Mouse (Mus musculus): Measurements from ENCODE around the gene Gm11020. TPM values are rescaled to one million over a fixed set of nuclear protein-coding genes. Genes with fewer than 3 reads are reported as not detected.

Gene Gm11020
- total RNA-seq, 1 experiment from 2014 or later: not detected

Other genes with a start within 250 kb of the Gm11020 start
- gene Cdh5, start 219.9 kb upstream of the Gm11020 start, total RNA-seq (2017): not detected in 2 replicates
- gene Bean1, start 151.1 kb upstream of the Gm11020 start, total RNA-seq (2017): not detected in 2 replicates
- gene Tk2, start 73.0 kb upstream of the Gm11020 start, total RNA-seq (2017): 22.0 and 23.6 TPM in 2 replicates
- 23.2 and 26.5 TPM in 2 replicates for gene Cklf, start 70.7 kb upstream of the Gm11020 start, total RNA-seq (2017)
- not detected in 2 replicates for gene Cmtm2a, start 28.4 kb upstream of the Gm11020 start, total RNA-seq (2017)
- gene Gm45711, start 11.5 kb upstream of the Gm11020 start, total RNA-seq (2017): not detected in 2 replicates
- not detected in 2 replicates for gene Cmtm1, start 11.4 kb upstream of the Gm11020 start, total RNA-seq (2017)
- not detected in 2 replicates for gene Cmtm2b, start 663 bp downstream of the Gm11020 start, total RNA-seq (2017)
- 12.1 and 12.9 TPM in 2 replicates for gene Cmtm3, start 17.8 kb downstream of the Gm11020 start, total RNA-seq (2017)
- gene Cmtm4, start 74.2 kb downstream of the Gm11020 start, total RNA-seq (2017): 3.7 and 4.4 TPM in 2 replicates
- gene Dync1li2, start 121.5 kb downstream of the Gm11020 start, total RNA-seq (2017): 74.0 and 74.4 TPM in 2 replicates
- not detected in 2 replicates for gene Terb1, start 188.3 kb downstream of the Gm11020 start, total RNA-seq (2017)
- gene Nae1, start 213.1 kb downstream of the Gm11020 start, total RNA-seq (2017): 72.7 and 118 TPM in 2 replicates
- 0.79 and 1.4 TPM in 2 replicates for gene Car7, start 213.1 kb downstream of the Gm11020 start, total RNA-seq (2017)